Mouse (Mus musculus): ENCODE data around the gene Etl4. TPM values are rescaled to one million over a fixed set of nuclear protein-coding genes. Genes with fewer than 3 reads are reported as not detected.

The Etl4 gene
- polyA plus RNA-seq (2014; fragmentation: Illumina TruSeq; extraction: RNeasy Lipid Tissue Mini Kit (QIAGEN cat#74804); ENCODE audit: insufficient read depth, low read depth, low replicate concordance), result 13.2 TPM

DNA sequence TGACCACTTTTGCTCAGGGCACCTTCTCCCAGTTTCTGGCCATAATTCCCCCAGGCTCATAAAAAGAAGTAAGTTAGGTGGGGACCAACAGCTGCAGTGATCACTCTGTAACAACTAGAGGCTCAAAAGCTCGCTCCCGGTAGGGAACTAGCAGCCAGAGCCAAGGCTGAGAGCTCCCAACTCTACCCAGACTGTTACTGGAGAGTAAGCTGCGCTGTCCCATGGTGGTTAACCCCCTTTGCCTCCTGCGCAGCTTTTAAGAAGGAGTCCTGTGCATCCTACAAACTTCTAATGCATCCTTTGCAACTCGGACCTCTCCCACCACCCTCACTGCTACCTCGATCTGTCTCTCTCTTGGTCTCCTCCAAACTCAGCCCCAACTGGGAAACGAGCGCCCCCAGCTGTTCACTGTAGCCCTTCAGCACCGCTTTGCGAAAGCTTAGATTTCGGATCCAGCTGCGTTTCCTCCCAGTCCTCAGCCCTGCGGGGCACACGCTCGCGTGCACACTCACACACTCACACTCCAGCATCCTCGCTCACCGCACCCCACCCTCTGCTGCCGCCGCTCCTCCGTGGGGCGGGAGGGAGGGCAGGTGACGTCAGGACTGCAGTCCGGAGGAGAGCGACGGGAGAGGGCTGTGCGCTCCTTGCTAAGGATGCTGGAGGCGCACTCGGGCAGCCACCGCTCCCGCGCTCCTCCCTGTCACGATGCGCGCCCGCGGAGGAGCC is at the start of gene Etl4:
TSS of gene Etl4 (plus strand) at position 610 of the 729 bp plus-strand sequence.

